Mouse (Mus musculus): ENCODE measurements around the gene Tut1. TPM values are rescaled to one million over a fixed set of nuclear protein-coding genes. Genes with fewer than 3 reads are reported as not detected.

Tut1 gene
- polyA plus RNA-seq, 2 experiments = 27.6 to 28.6 TPM

DNA sequence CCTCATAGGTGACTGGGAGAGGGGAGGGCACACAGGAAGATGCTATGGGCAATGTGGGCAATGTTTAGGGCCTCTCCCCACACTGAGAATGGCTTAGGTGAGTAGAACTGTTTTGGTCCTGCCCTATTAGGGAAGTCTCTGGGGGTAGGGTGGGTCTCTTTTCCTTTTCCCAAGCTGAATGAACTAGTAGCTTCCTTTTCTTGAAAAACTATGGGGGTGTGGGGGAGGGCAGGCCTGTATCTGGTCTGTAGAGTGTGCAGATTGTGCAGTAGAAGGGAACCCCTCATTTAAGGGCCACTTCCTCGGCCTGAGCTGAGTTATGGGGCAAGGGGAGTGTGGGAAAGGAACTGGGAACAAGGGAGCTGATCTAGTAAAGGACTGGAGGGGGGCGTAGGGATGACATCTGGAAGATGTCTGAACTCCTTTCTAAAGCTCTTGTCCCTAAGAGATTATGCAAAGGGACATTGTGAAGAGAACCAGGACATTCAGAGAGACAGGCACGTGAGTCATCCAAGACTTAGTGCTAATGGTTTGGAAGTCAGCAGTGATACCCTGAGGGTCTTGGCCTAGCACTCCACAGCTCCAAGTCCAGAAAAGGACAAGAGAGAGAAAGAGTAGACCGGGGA lies 37.7 kb downstream of the Tut1 start:
- 52% methylated on average over 4 of the region's 4 CpGs for WGBS

DNA sequence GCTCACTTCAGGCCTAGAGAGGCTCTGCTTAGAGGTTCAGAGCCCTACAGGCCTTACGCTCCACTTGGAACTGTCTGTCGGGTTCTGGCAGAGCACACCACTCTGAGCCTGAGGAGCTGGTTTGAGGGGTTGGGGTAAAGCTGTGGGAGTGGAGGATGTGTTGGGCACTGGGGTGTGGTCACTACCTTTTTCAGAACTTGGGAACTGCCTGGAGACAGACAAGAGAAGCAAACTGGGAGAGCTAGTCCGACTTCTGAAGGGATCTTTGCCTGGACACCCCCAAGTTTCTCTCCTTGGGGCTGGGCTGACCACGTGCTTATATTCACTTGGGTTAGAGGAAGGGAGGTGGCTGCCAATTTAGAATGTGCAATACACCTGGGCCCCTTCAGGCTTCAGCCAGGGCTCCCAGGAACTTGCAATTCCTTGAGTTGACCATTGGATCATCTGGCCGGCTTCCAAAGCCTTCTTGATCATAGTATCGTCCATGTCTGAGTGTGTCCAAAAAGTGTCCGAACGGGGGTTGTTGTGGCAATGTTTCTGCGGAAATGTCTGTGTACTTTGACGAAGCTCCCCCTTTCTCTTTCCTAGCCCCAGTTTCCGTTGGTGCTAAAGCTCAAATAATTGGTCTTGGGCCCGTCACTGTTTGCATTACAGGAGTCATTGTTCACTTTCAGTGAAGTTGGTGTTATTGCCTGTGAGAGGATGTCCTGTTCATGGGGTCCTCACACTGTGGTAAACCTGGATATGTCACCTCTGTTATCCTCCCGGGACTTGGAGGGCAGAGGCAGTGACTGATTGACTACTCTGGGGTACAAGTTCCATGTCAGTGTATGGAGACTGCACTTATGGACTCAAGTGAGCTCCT lies 38.5 kb downstream of the Tut1 start:
- Histone ChIP-seq H3K36me3 (ENCODE audit: control insufficient read depth, insufficient read depth, low read length) (no peaks in the 10 kb centered on the region), H3K9ac (ENCODE audit: low read depth, low read length, severe bottlenecking) (peak overlapping the region; percentile 8), H3K9me3 (ENCODE audit: control insufficient read depth, low read length) (no peaks in the 10 kb centered on the region), H3K27me3 (ENCODE audit: control insufficient read depth, insufficient read depth, low read length) (no peaks in the 10 kb centered on the region), H3K4me3 (replicated peaks; ENCODE audit: low read length) (peak overlapping the region; percentile 64), H3K27ac (replicated peaks; ENCODE audit: low read depth, low read length) (peak overlapping the region; percentile 62), H3K4me2 (replicated peaks; ENCODE audit: low read depth, low read length, severe bottlenecking) (peak overlapping the region; percentile 56), H3K4me1 (ENCODE audit: control insufficient read depth, insufficient read depth, low read length) (peaks cover 64% of the 10 kb centered on the region)
- ATAC-seq (ENCODE audit: low FRiP score, low read depth) (no peak), DNase-seq (ENCODE audit: low spot score) (peak; percentile 38)
- no peak for TF ChIP-seq POLR2A (IDR thresholded peaks at IDR 0.05; ENCODE audit: borderline replicate concordance, extremely low read depth, insufficient read depth, insufficient read length)
- 70% methylated on average over 13 of the region's 13 CpGs for WGBS

More for the DNA sequence above, 37.7 kb downstream of the Tut1 start:
- H3K9ac ChIP-seq (ENCODE audit: low read depth, low read length, severe bottlenecking) = peak overlapping the region; percentile 90
- H3K27me3 ChIP-seq (ENCODE audit: control insufficient read depth, insufficient read depth, low read length) = no peaks in the 10 kb centered on the region
- TF ChIP-seq POLR2A (IDR thresholded peaks at IDR 0.05; ENCODE audit: borderline replicate concordance, extremely low read depth, insufficient read depth, insufficient read length) = no peak
- peak overlapping the region; percentile 56 for H3K4me2 ChIP-seq (replicated peaks; ENCODE audit: low read depth, low read length, severe bottlenecking)
- H3K4me3 ChIP-seq (replicated peaks; ENCODE audit: low read length) = peak overlapping the region; percentile 64
- H3K27ac ChIP-seq (replicated peaks; ENCODE audit: low read depth, low read length) = peak overlapping the region; percentile 97
- peaks cover 56% of the 10 kb centered on the region for H3K4me1 ChIP-seq (ENCODE audit: control insufficient read depth, insufficient read depth, low read length)
- no peak for DNase-seq (ENCODE audit: low spot score)
- no peaks in the 10 kb centered on the region for H3K9me3 ChIP-seq (ENCODE audit: control insufficient read depth, low read length)
- H3K36me3 ChIP-seq (ENCODE audit: control insufficient read depth, insufficient read depth, low read length) = no peaks in the 10 kb centered on the region
- ATAC-seq (ENCODE audit: low FRiP score, low read depth) = no peak

DNA sequence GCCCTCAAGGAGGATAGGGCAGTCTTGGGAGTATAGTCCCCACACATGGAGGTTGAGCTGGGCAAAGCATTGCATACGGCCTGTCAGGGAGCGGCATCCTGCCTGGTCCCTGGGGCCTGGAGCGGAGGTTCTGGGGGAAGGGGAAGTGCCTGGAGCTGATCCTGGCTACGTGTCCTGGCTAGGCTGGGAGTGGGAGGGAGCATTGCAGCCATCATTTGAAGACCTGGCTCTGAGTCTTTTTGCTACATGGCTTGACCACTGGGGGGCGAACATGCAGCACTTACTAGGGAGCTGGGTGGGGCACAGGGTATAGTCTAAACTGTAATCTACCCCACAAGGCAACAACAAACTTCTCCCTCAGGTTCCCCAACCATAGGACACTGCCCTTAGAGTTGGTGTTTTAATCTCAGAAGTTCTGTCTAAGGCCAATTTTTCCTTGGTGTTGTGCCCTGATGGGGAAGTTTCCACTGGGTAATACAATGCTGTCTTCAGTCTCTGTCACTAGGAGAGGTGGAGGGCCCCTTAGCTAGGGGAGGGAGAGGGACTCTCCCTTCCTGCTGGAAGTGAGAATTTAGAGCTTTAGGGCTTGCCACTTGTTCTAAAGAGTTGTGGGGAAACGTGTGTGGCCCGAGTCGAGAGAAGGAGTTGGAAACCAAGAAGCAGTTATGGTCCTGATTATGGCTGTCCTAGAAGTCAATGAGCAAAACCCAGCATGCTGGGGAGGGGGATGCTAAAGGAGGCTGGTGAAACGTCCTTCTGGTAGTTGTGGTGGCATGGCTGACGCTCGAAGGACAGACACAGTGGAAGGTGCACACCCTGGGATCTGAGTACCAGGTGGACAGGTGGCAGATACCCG lies 39.4 kb downstream of the Tut1 start:
- peaks cover 68% of the 10 kb centered on the region for H3K4me1 ChIP-seq (ENCODE audit: control insufficient read depth, insufficient read depth, low read length)
- DNase-seq (ENCODE audit: low spot score) = peak; percentile 90

DNA sequence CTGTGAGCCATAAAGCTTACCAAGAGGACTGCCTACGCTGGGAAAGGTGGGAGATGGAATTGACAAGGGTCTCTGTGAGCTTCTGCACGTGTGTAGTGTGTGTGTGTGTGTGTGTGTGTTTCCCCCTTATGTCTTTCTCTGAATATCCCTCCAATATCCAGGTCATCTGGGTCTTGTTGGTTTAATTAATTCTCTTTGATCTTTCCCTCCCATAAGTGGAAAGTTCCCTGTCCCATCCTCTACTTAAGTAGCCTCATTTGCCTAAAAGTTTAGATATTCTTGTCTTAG lies 39.9 kb downstream of the Tut1 start:
- Histone ChIP-seq H3K4me3 (replicated peaks; ENCODE audit: low read length) (no peak overlapping the region), H3K4me2 (replicated peaks; ENCODE audit: low read depth, low read length, severe bottlenecking) (no peak overlapping the region), H3K4me1 (ENCODE audit: control insufficient read depth, insufficient read depth, low read length) (peaks cover 68% of the 10 kb centered on the region), H3K36me3 (ENCODE audit: control insufficient read depth, insufficient read depth, low read length) (no peaks in the 10 kb centered on the region), H3K9me3 (ENCODE audit: control insufficient read depth, low read length) (no peaks in the 10 kb centered on the region), H3K27ac (replicated peaks; ENCODE audit: low read depth, low read length) (no peak overlapping the region), H3K27me3 (ENCODE audit: control insufficient read depth, insufficient read depth, low read length) (no peaks in the 10 kb centered on the region), H3K9ac (ENCODE audit: low read depth, low read length, severe bottlenecking) (no peak overlapping the region)
- 34% methylated on average over 2 of the region's 2 CpGs for WGBS
- ATAC-seq (ENCODE audit: low FRiP score, low read depth) (no peak), DNase-seq (ENCODE audit: low spot score) (no peak)
- no peak for TF ChIP-seq POLR2A (IDR thresholded peaks at IDR 0.05; ENCODE audit: borderline replicate concordance, extremely low read depth, insufficient read depth, insufficient read length)

More for the DNA sequence above, 39.4 kb downstream of the Tut1 start:
- peak overlapping the region; percentile 62; the same call in 1 of the 2 replicates for H3K27ac ChIP-seq (replicated peaks; ENCODE audit: low read depth, low read length)
- H3K4me2 ChIP-seq (replicated peaks; ENCODE audit: low read depth, low read length, severe bottlenecking) = peak overlapping the region; percentile 56
- no peak for TF ChIP-seq POLR2A (IDR thresholded peaks at IDR 0.05; ENCODE audit: borderline replicate concordance, extremely low read depth, insufficient read depth, insufficient read length)
- 24% methylated on average over 12 of the region's 12 CpGs for WGBS
- ATAC-seq (ENCODE audit: low FRiP score, low read depth) = no peak
- 0 out of 2 replicates have a peak overlapping the region, but pooled peaks have one; percentile 64 for H3K4me3 ChIP-seq (replicated peaks; ENCODE audit: low read length)
- no peaks in the 10 kb centered on the region for H3K27me3 ChIP-seq (ENCODE audit: control insufficient read depth, insufficient read depth, low read length)
- no peaks in the 10 kb centered on the region for H3K36me3 ChIP-seq (ENCODE audit: control insufficient read depth, insufficient read depth, low read length)
- peak overlapping the region; percentile 8; the same call in 1 of the 2 replicates for H3K9ac ChIP-seq (ENCODE audit: low read depth, low read length, severe bottlenecking)
- H3K9me3 ChIP-seq (ENCODE audit: control insufficient read depth, low read length) = no peaks in the 10 kb centered on the region
